8 mouse cellular contexts compared by ENCODE assay signal in genomic region chr11:116436725-116437331, GRCm38 (mm10). TPM values are rescaled to one million over a fixed set of nuclear protein-coding genes. Genes with fewer than 3 reads are reported as not detected.
A peak's percentile ranks its signal among the peaks of the same experiment; 100 is the strongest.
DNase-seq lines count a peak whose midpoint lies in the region; ATAC-seq and TF ChIP-seq lines count a peak whose summit lies in the region.

No protein-coding gene starts in this region.

- WGBS in lung, postnatal 0 days: 22% methylated on average over 4 of the region's 4 CpGs
- 57% methylated on average over 4 of the region's 4 CpGs for WGBS in stomach, embryonic 14.5 days

- TF ChIP-seq CTCF in testis, adult 2 months (IDR thresholded peaks at IDR 0.05; ENCODE audit: control insufficient read depth, insufficient read depth, insufficient replicate concordance, low read depth, low read length): no peak
- TF ChIP-seq CTCF in lung, postnatal 0 days (IDR thresholded peaks at IDR 0.05): no peak

- no peaks in the 10 kb centered on the region for H3K36me3 ChIP-seq in testis, adult 2 months (ENCODE audit: control insufficient read depth, insufficient read depth, low read length)
- peaks cover 11% of the 10 kb centered on the region; the same call in 1 of the 2 replicates for H3K36me3 ChIP-seq in lung, postnatal 0 days (ENCODE audit: insufficient read depth, low read length)
- H3K36me3 ChIP-seq in stomach, embryonic 14.5 days (ENCODE audit: control insufficient read depth, insufficient read depth, low read length): peaks cover 21% of the 10 kb centered on the region

- no peaks in the 10 kb centered on the region for H3K27me3 ChIP-seq in testis, adult 2 months (ENCODE audit: control insufficient read depth, insufficient read depth, low read length)
- no peaks in the 10 kb centered on the region for H3K27me3 ChIP-seq in lung, postnatal 0 days (replicated peaks; ENCODE audit: insufficient read depth, low read length)
- no peaks in the 10 kb centered on the region for H3K27me3 ChIP-seq in stomach, embryonic 14.5 days (ENCODE audit: control insufficient read depth, insufficient read depth, low read length)

- peaks cover 10% of the 10 kb centered on the region for H3K4me1 ChIP-seq in testis, adult 2 months (ENCODE audit: control insufficient read depth, insufficient read depth, low read length)
- H3K4me1 ChIP-seq in lung, postnatal 0 days (ENCODE audit: insufficient read depth, low read depth, low read length): peaks cover 11% of the 10 kb centered on the region; the same call in 1 of the 2 replicates
- H3K4me1 ChIP-seq in stomach, embryonic 14.5 days (ENCODE audit: control insufficient read depth, insufficient read depth, low read length): peaks cover 18% of the 10 kb centered on the region

- no peak for DNase-seq in testis, postnatal 10 days (ENCODE audit: low spot score)
- peak; percentile 79 to 82 for DNase-seq in heart, adult 18-20 months
- peak; percentile 61 for DNase-seq in kidney, adult 11 months
- peak; percentile 75 for DNase-seq in lung, postnatal 0 days (ENCODE audit: low spot score)
- DNase-seq in left cerebral cortex, adult 9 months (ENCODE audit: low spot score in 2 of 2): no peak

- no peak overlapping the region for H3K4me3 ChIP-seq in testis, adult 2 months (ENCODE audit: control insufficient read depth, low read depth, low read length)
- 0 out of 2 replicates have a peak overlapping the region, but pooled peaks have one; percentile 4 for H3K4me3 ChIP-seq in lung, postnatal 0 days (ENCODE audit: low read depth, low read length)
- no peak overlapping the region for H3K4me3 ChIP-seq in stomach, embryonic 14.5 days (ENCODE audit: low read depth, low read length)

- ATAC-seq in lung, postnatal 0 days: no peak
- ATAC-seq in stomach, embryonic 14.5 days (ENCODE audit: insufficient number of reproducible peaks, insufficient read depth, low FRiP score, low read depth): no peak
- no peak for ATAC-seq in megakaryocyte-erythroid progenitor cell, adult 5-6 weeks (replicated peaks; ENCODE audit: low FRiP score, low TSS enrichment, poor library complexity, severe bottlenecking)

- peak; percentile 72 for TF ChIP-seq EP300 in lung, postnatal 0 days (IDR thresholded peaks at IDR 0.05)

- H3K4me2 ChIP-seq in lung, postnatal 0 days (replicated peaks; ENCODE audit: low read depth, low read length): peak overlapping the region; percentile 35
- peak overlapping the region; percentile 85 for H3K4me2 ChIP-seq in stomach, embryonic 14.5 days (replicated peaks; ENCODE audit: low read depth, low read length)

- H3K9me3 ChIP-seq in lung, postnatal 0 days (ENCODE audit: low read length): no peaks in the 10 kb centered on the region
- H3K9me3 ChIP-seq in stomach, embryonic 14.5 days (ENCODE audit: control insufficient read depth, low read depth, low read length): no peaks in the 10 kb centered on the region

- H3K27ac ChIP-seq in testis, adult 2 months (ENCODE audit: control insufficient read depth, insufficient read depth, low read depth, low read length): no peak overlapping the region
- H3K27ac ChIP-seq in lung, postnatal 0 days (ENCODE audit: low read length): peak overlapping the region; percentile 55
- 0 out of 2 replicates have a peak overlapping the region, but pooled peaks have one; percentile 28 for H3K27ac ChIP-seq in stomach, embryonic 14.5 days (ENCODE audit: low read length)

- no peak overlapping the region; the same call in 1 of the 2 replicates for H3K9ac ChIP-seq in lung, postnatal 0 days (replicated peaks; ENCODE audit: low read depth)
- no peak overlapping the region for H3K9ac ChIP-seq in stomach, embryonic 14.5 days (replicated peaks; ENCODE audit: low read depth, low read length)

- TF ChIP-seq POLR2A in testis, adult 2 months (IDR thresholded peaks at IDR 0.05; ENCODE audit: control insufficient read depth, low read depth, low read length): 0 out of 2 replicates have a peak, but pooled peaks have one; percentile 12

RNA-seq across cellular contexts. Expression of gene Ubald2, which starts 2.9 kb away (rescaled TPM):
- 76.4 and 88.4 TPM in 2 replicates for polyA plus RNA-seq in testis, adult 2 months (2012; rRNA removed)
- total RNA-seq in heart, adult 18-20 months (2021): 10 to 100 TPM; 32.0 to 33.3 TPM
- 50.4 and 56.6 TPM in 2 replicates for polyA plus RNA-seq in lung, postnatal 0 days (2015; fragmentation: Nextera tagmentation; extraction: Ambion mirVana)
- polyA plus RNA-seq in stomach, embryonic 14.5 days (2014; fragmentation: Nextera tagmentation; extraction: Ambion mirVana): 56.1 and 60.7 TPM in 2 replicates
- total RNA-seq in megakaryocyte-erythroid progenitor cell, adult 5-6 weeks (2014; fragmentation: Nextera tagmentation): 68.8 and 89.9 TPM in 2 replicates
- total RNA-seq in megakaryocyte-erythroid progenitor cell, adult 5-6 weeks (2017): 65.8 and 93.3 TPM in 2 replicates

RNA-seq across cellular contexts. Expression of gene Rnf157, which starts 24.0 kb away (rescaled TPM):
- 7.2 and 9.6 TPM in 2 replicates for polyA plus RNA-seq in testis, adult 2 months (2012; rRNA removed)
- total RNA-seq in heart, adult 18-20 months (2021): 1 to 10 TPM; 5.8 to 7.2 TPM
- polyA plus RNA-seq in lung, postnatal 0 days (2015; fragmentation: Nextera tagmentation; extraction: Ambion mirVana): 1.4 and 1.8 TPM in 2 replicates
- 9.8 and 12.8 TPM in 2 replicates for polyA plus RNA-seq in stomach, embryonic 14.5 days (2014; fragmentation: Nextera tagmentation; extraction: Ambion mirVana)
- total RNA-seq in megakaryocyte-erythroid progenitor cell, adult 5-6 weeks (2014; fragmentation: Nextera tagmentation): 8.1 and 12.1 TPM in 2 replicates
- 2.7 and 11.3 TPM in 2 replicates for total RNA-seq in megakaryocyte-erythroid progenitor cell, adult 5-6 weeks (2017)

RNA-seq across cellular contexts. Expression of gene Qrich2, which starts 29.2 kb away (rescaled TPM):
- 469 and 538 TPM in 2 replicates for polyA plus RNA-seq in testis, adult 2 months (2012; rRNA removed)
- total RNA-seq in heart, adult 18-20 months (2021): under 1 TPM in 1 of 2 experiments, not detected in 1; 0.05 TPM
- polyA plus RNA-seq in lung, postnatal 0 days (2015; fragmentation: Nextera tagmentation; extraction: Ambion mirVana): 0.05 and 0.06 TPM in 2 replicates
- polyA plus RNA-seq in stomach, embryonic 14.5 days (2014; fragmentation: Nextera tagmentation; extraction: Ambion mirVana): 0.22 TPM in 1 of 2 replicates, not detected in the other
- total RNA-seq in megakaryocyte-erythroid progenitor cell, adult 5-6 weeks (2014; fragmentation: Nextera tagmentation): not detected in 2 replicates
- total RNA-seq in megakaryocyte-erythroid progenitor cell, adult 5-6 weeks (2017): not detected in 2 replicates

RNA-seq across cellular contexts. Expression of gene Prpsap1, which starts 57.2 kb away (rescaled TPM):
- 58.2 and 59.0 TPM in 2 replicates for polyA plus RNA-seq in testis, adult 2 months (2012; rRNA removed)
- total RNA-seq in heart, adult 18-20 months (2021): 10 to 100 TPM; 25.1 to 29.4 TPM
- polyA plus RNA-seq in lung, postnatal 0 days (2015; fragmentation: Nextera tagmentation; extraction: Ambion mirVana): 89.5 and 97.7 TPM in 2 replicates
- polyA plus RNA-seq in stomach, embryonic 14.5 days (2014; fragmentation: Nextera tagmentation; extraction: Ambion mirVana): 216 and 218 TPM in 2 replicates
- total RNA-seq in megakaryocyte-erythroid progenitor cell, adult 5-6 weeks (2014; fragmentation: Nextera tagmentation): 89.6 and 95.3 TPM in 2 replicates
- 36.8 and 60.7 TPM in 2 replicates for total RNA-seq in megakaryocyte-erythroid progenitor cell, adult 5-6 weeks (2017)

Comparison
In these comparisons a context has a peak if more than half of its experiments do, and no peak if none do; other contexts are left out.
1. DNase-seq: peak in heart, adult 18-20 months (2 of 2), kidney, adult 11 months (single experiment) and lung, postnatal 0 days (single experiment); none in testis, postnatal 10 days (single experiment) and left cerebral cortex, adult 9 months (0 of 2).
2. RNA of gene Qrich2, which starts 29.2 kb away (polyA plus RNA-seq): 469 to 538 TPM in testis, adult 2 months; 0.22 TPM in stomach, embryonic 14.5 days and 0.05 to 0.06 TPM in lung, postnatal 0 days; every median in the first group is over 100 times any median in the second.